Mouse (Mus musculus): ENCODE results near the gene Mex3b. TPM values are rescaled to one million over a fixed set of nuclear protein-coding genes. Genes with fewer than 3 reads are reported as not detected.

The Mex3b gene
- total RNA-seq (2017): 10.4 and 11.0 TPM in 2 replicates

DNA sequence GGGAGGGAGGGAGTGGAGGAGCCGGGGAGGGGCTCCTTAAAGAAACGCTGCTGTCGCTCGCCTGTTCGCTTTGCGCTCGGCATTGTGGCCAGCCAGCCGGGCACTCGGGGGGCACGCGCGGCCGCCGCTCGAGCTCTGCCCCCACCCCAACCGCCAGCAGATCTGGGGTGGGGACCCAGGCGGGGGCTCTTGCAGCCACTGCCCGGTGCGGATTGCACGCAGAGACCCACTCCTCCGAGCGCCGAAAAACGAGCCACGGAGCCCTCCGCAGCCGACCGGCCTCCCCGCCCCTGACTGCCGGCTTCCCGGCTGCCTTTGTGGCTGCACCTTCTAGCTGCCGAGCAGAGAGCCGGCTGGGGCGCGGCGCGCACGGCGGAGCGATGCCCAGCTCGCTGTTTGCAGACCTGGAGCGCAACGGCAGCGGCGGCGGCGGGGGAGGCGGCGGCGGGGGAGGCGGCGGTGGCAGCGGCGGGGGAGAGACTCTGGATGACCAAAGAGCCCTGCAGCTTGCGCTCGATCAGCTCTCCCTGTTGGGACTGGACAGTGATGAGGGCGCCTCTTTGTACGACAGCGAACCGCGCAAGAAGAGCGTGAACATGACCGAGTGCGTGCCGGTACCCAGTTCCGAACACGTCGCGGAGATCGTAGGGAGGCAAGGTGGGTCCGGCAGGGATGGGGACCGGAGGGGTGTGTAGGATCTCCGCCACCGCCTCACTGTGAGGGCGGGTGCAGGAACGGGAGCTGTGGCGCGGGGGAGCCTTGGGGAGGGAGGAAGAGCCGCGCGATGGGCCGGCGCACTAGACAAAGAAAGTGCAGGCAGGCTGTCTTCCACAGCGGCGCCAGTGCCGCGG lies at the start of gene Mex3b:
Gene Mex3b (plus strand): TSS at position 63 of the 851 bp plus-strand sequence.
- ATAC-seq (replicated peaks; ENCODE audit: low read depth, poor library complexity, severe bottlenecking): no peak

DNA sequence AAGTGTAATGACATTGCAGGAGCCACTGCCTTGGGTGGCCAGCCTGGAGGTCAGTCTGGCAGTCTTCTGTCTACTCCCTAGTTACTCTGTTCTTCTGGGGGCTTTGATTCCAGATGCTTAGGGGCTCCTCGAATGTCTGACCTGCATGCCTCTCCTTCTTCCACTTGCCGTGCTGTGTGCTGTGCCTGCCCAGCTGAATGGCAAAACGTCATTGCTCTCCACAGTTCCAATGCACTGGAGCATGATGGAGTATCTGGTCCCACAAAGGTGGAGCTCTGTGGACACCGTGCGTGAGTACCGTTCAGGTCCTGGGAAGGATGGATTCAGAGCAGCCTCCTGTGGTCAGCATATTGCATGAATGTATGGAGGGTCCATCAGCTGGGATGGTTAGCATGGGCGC lies 47.6 kb upstream of the Mex3b start:
- no peak for ATAC-seq (replicated peaks; ENCODE audit: low read depth, poor library complexity, severe bottlenecking)

DNA sequence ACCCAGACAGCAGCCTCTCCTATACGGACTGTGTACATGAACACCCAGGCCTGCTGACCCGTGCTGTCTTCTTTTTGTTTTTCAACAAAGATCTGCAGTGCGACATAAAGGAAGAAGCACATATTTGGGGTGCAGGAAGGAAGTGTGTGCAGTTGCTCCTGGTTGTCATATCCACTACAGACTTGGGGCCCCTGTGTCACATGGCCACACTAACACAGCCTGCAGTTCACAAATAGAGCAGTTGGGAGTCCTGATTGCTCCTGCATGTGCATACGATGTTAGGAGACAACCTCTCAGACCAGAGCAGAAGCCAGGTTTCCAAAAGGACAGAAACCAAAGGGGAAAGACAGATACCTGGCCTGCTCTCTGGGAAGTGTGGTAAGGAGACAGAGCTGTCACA lies 46.5 kb upstream of the Mex3b start:
- 0 out of 2 replicates have a peak, but pooled peaks have one; percentile 25 for ATAC-seq (replicated peaks; ENCODE audit: low read depth, poor library complexity, severe bottlenecking)

DNA sequence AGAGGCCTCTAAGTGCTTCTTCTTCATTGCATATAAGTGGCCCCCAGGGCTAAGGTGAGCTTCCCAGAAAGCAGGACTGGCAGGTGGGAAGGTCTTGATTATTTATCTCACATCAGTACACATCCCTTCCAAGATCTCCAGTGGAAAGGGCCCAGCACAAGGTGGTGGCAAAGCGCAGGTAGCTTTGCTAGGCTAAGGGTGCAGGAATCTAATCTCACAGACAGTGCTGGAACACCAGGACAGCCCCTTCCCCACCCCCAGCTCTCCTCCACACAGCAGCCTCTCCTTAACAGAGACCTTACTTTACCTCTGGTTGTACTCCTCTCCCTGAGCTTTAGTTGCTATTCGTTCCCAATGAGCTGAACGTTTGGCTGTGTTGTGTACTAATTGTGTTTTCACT lies 45.6 kb upstream of the Mex3b start:
- no peak for ATAC-seq (replicated peaks; ENCODE audit: low read depth, poor library complexity, severe bottlenecking)

DNA sequence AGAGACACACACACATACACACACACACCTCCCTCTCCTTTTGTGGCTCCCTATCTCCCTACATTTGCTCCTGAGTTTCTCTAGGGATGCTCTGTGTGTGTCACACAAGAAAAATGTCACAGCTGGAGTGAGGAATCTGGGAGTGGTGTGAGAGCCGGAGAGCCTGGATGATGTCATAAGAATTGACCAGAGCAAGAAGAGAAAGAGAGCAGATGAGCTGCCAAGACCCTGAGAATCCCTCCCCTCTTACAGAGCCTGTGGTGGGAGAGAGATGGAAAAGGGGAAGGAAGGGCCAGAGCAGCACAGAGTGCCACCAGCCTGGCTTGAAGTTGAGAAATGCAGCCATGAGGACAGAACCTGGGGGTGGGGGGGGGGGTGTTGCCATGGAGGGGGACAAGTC lies 44.6 kb upstream of the Mex3b start:
- ATAC-seq (replicated peaks; ENCODE audit: low read depth, poor library complexity, severe bottlenecking): peak; percentile 80

DNA sequence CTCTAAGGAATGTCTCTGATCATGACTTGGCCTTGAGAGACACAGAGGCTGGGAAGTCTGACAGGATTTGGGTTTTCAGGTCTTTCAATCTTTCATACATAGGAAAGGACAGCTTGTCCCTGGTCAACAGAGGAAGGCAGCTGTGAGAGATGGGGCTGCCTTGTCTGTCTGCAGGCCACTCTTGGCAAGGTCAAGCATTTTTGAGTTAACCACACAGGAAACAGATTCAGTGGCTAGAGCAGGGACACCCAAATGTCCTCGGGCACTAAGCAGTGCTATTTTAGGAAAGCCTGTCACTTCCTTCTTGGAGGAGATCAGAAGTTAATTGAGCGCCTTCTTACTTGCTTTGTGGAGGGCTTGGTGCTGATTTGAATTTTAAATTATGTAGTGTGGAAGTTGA lies 38.9 kb upstream of the Mex3b start:
- ATAC-seq (replicated peaks; ENCODE audit: low read depth, poor library complexity, severe bottlenecking): peak; percentile 56

DNA sequence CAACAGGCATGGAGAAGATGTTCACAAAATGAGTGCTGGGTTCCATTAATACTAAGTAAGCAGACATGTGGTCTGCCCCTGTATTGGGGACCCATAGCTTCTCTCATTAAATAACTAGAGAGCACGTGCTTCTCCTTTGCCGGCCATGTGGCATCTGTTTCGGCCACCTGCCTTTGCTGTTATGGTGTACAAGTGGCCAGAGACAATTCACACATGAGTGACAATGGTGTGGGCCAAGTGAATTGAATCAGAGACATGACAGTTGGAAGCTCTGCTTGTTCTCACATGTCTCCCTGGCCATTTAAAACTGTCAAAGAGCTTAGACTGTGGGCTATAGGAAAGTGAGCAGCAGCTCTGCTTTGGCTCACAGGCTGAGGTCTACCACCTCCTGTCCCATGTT lies 37.6 kb upstream of the Mex3b start:
- no peak for ATAC-seq (replicated peaks; ENCODE audit: low read depth, poor library complexity, severe bottlenecking)

DNA sequence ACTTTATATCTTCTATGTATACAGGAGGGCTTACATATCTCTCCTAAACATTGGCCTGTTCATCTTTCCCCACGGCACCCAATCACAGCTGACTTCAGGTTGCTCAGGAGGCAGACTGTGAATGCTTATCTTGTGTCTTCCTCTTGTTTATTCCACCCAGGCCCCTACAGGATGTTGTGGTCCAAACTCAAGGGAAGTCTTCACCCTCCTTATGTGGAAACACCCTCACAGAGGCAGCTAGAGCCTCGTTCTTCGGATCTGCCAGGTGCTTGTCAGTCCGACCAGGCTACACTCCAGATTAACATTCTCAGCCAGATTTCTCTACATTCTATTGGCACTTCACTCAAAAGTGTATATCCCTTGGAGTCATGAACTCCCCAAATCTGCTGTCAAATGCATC lies 32.7 kb upstream of the Mex3b start:
- ATAC-seq (replicated peaks; ENCODE audit: low read depth, poor library complexity, severe bottlenecking): peak; percentile 45; the same call in 1 of the 2 replicates

DNA sequence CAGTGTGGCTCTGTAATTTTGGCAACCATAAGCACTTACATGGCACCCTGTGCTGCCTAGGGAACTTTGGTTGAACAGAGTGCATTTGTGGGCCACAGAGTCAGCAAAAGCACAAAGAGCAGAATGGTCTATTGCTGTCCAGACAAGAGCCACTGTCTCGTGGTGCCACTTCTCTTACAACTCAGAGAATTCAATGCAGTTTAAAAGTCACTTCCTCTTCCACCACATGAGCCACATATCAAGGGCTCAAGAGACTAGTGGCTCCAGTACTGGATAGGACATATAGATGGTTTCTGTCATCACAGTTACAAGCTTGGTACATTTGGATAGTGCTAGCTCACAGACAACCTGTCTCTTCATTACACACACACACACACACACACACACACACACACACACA lies 28.7 kb upstream of the Mex3b start:
- peak; percentile 62 for ATAC-seq (replicated peaks; ENCODE audit: low read depth, poor library complexity, severe bottlenecking)

DNA sequence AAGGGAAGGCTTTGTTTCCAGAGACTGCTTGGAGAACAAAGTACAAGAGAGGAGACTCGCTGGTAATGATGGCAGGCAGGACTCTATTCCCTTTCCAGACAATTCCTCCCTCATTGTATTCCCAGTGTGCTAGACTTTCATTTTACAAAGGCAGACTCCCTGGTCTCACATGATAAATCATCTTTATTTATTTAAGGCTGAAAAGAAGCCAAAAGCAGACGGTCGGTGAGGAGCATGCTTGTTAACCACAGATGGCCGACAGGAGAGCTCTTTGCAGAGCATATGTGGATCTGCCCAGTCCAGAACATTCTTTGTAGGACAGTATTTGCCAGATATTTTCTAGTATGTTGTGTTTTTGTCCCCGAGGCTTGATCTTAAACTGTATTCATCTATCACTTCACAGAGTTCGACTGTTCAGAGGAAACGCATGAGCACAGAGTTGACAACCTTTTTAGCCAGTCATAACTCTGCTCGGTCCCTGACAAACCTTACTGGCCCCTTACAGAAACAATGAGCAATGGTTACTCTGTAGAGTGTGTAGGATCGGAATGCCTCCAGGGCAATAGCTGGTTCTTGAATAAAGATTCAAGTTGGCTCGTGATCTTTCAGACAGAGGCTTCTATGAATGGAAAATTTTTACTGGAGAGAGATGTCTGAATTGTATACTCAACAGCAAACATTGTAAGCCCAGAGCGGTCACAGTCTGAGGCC lies 28.0 kb upstream of the Mex3b start:
- no peak for ATAC-seq (replicated peaks; ENCODE audit: low read depth, poor library complexity, severe bottlenecking)

DNA sequence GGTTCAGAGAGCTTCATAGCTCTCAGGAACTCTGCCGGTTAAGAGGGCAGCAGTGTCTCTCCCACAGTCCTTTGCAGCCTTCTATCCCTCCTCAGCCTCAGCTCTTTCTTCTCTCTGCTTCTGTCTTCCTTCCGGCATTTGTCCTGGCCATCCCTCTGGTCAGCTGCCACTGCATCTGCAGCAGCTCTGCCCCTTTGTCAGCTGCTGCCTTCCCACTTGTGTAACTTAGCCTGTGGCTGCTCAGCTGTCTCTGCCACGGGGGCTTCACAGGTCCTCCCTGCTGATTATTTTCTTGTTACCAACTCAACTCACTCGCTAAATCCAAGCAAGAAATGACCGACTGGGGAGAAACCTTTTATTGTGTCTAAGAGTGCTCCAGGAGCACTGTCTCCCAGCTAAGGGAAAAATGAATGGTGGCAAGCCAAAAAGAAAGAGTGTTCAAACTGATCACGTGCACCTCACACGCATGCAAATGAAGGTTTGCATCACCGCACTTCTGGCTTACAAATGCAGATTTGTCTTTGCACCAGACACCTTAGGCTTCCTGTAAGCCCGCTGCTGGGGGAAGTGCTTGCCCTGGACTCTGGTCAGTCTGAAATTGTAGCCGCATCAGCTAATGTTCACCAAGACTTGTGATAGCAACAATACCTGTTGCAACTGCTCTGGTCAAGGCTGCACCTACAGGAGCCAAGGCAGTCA lies 24.8 kb upstream of the Mex3b start:
- 0 out of 2 replicates have a peak, but pooled peaks have one; percentile 15 for ATAC-seq (replicated peaks; ENCODE audit: low read depth, poor library complexity, severe bottlenecking)

DNA sequence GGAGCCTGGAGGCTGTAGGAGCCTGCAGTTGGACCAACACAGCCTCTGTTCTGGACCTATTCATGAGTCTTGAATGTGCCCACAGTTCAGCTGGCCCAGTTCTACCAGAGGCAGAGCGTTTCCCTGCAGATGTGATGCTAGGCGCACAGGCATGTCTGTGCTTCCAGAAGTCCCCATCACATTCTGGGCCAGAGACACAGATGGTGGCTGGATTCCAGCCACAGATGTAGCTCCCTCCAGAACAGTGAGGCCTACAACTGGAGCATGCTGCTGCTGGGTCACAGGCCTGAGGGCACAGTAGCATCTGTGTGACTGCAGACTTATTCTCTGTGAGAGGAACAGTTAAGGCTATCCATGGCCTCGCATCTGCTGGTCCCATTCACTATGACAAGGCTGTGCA lies 16.4 kb upstream of the Mex3b start:
- ATAC-seq (replicated peaks; ENCODE audit: low read depth, poor library complexity, severe bottlenecking): no peak

DNA sequence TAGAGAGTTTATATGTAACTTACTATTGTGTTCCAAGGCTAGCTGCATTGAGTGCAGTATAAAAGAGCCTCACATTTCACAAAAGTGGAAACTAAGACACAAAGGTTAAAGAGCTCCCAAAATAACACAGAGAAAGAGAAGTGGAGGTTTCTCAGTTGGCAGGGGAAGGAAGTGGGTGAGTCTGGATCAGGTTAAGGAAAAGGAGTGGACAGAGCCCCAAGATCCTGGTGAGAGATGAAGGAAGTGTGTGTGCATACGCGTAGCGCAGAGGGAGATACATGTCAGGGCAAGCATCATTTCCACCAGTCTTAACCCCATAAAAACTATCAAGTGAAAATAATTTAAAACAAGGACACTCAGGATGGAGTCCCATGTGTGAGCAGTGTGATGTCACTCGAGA lies 15.5 kb upstream of the Mex3b start:
- peak; percentile 68; the same call in 1 of the 2 replicates for ATAC-seq (replicated peaks; ENCODE audit: low read depth, poor library complexity, severe bottlenecking)

DNA sequence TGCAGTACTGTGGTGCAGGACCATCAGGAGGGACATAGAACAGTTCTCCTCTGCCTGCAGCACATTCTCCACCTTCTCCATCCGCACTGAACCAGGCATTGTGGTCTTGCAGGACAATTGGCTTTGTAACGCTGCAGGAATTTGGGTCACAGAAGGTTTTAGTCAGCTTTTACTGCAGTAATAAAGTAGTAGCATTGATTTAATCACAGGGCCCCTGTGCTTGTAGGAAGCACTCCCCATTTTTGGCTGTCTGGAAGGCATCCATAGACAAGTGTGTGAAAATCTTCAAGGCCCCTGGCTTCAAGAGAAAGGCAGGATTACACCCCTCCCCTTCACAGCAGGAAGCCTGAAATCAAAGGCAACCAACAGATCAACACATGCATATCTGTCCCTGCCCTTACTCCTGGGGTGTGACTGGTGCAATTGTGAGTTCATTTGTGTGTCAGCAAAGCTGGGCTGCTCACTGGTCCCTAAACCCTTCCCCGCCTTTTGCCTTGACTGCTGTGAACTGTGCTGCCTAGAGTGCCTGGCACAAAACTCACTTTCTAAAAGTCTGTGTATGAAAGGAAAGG lies 12.9 kb upstream of the Mex3b start:
- ATAC-seq (replicated peaks; ENCODE audit: low read depth, poor library complexity, severe bottlenecking): no peak

DNA sequence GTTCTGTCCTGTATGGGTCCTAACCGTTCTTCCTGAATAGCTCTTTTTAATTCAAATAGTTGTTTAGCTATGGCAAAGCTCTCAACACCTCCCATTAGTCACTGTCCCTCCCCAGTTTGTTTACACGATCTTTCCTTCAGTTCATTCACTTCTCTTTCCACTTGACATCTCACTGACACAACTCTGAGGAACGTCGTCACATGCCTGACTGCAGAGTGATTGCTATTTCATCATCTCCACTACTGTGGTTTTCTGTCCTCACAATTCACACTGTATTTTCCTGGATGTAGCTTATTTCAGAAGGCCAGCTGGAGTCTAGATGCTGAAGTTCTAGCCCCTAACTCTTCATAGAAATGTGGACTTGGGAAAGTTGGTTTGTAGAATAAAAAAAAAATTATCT lies 8.5 kb upstream of the Mex3b start:
- peak; percentile 72; the same call in 1 of the 2 replicates for ATAC-seq (replicated peaks; ENCODE audit: low read depth, poor library complexity, severe bottlenecking)

DNA sequence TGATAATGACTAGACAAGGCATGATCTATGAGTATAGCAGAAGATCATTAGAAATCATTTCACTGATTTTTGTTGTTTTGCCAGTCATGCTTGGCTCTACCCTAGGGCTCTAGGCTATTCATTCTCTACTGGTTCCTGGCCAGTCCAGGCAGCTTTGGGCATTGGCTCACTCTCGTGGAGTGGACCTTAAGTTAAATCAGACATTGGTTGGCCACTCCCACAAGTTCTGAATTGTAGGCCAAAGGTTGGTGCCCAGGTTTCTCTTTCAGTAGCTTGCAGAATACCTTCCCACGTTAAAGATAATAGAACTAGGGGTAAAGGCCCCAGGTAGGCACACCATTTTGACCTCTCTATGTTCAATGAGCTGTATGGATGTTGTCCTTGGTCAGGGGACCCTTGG lies 6.5 kb upstream of the Mex3b start:
- no peak for ATAC-seq (replicated peaks; ENCODE audit: low read depth, poor library complexity, severe bottlenecking)

DNA sequence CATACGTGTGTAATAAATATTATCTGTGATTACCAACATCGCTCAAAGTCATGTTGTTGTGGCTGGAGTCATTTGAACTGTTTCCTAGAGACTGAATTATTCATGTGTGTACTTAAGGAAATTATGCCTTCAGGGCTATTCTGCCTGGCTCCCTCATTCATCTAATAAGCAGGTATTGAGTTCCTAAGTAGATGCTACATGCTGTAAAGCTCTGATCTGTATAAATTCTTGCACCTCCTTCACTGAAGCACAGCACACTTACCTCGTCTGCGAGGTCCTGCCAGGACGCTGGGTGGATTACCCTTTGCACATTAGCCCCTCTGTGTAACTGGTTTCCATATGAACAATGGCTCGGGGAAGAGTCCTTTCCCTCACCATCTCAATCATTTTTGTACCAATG lies 3.8 kb upstream of the Mex3b start:
- no peak for ATAC-seq (replicated peaks; ENCODE audit: low read depth, poor library complexity, severe bottlenecking)

DNA sequence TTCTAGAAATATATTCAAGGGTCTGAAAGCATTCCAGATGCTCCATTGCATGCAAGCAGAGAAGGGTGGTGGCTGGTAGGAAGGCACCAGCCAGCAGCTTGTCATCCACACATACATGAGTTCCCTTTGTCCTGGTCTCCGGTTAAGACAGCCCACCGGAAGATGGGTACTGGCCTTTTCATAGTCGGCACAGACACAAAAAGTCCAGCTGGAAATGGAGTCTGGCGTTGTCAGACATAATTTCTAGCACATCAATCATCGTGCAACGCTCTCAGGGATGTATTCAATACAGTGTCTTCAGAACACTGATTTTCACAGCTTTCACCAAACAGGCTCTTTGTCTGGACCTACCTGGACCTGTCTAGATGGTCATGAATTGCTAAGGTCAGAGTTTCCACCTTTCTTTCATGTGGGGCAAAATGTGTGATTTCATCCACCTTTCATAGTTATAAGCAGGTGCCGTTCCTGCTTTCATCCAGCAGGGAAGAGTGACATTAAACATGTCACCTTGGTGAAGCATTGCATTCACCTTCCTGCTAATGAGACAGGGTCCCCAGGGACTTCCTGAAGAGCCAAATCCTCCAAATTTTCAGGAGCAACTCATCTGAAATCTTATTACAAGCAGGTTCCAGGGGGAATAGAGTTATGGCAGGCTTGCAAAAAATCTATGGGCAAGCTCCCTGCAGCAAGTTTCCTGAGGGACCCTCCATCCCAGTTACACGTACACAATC lies 2.7 kb upstream of the Mex3b start:
- no peak for ATAC-seq (replicated peaks; ENCODE audit: low read depth, poor library complexity, severe bottlenecking)

DNA sequence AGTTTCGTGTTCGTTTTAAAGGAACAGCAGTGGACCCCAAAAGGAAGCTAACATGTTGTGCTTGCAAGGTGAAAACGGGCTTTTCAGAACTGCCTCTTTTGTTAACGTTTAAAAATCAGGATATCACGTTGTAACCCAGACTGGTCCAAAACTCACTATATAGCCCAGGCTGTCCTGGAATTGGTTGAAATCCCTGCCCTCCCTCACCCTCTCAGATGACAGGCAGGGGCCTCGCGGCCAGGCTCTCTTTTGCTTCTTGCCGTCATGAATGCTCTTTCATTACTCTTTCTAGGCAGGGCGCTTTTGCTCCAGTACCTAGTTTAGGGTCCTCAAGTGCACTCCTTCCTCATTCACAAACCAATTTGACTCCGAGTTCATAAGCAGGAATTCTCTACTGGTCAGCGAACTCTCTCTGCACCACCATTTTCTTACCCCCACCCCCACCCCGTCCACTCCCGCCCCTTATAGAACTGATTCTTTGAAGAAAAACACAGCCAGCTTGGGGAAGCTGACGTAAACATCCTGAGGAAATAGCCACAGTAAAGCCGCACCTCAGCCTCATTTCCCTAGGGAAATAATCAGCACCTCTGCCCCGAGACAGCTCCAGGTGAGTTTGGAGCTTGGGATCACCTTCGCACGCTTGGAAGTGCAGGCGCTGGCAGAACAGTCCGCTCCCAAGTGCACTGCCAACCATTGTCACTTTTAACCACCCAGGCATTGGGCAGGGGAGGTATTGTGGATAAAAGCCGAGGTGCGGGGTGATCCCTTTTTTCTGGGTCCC lies 2.0 kb upstream of the Mex3b start:
- ATAC-seq (replicated peaks; ENCODE audit: low read depth, poor library complexity, severe bottlenecking): no peak

Measured in common myeloid progenitor, adult 5-6 weeks (primary cell).